Mouse (Mus musculus): ENCODE data around the gene AB124611. TPM values are rescaled to one million over a fixed set of nuclear protein-coding genes. Genes with fewer than 3 reads are reported as not detected.

Gene AB124611
- polyA plus RNA-seq (2017; shearing (Covaris generic)), result 10 to 100 TPM; 24.6 to 59.7 TPM

GRCm38 (mm10) chr9:21525937-21526633 lies at the start of gene AB124611:
TSS of gene AB124611 (plus strand) at chr9:21526176.

GRCm38 (mm10) chr9:21509772-21510688 lies 15.9 kb upstream of the AB124611 start, which contains the start of gene Tmed1:
TSS of gene Tmed1 (minus strand) at chr9:21510252.

GRCm38 (mm10) chr9:21546789-21547074 lies 20.8 kb downstream of the AB124611 start, which contains the start of gene Carm1:
TSS of gene Carm1 (plus strand) at chr9:21546894.

GRCm38 (mm10) chr9:21592703-21593121 lies 66.7 kb downstream of the AB124611 start, which contains the start of the genes Timm29 and Yipf2:
TSS of gene Timm29 (plus strand) at chr9:21592722.
TSS of gene Yipf2 (minus strand) at chr9:21592828.

Other genes with a start within 250 kb of the AB124611 start
- 10 to 100 TPM; 19.0 to 38.8 TPM for gene Kri1, start 238.2 kb upstream of the AB124611 start, polyA plus RNA-seq (2017; shearing (Covaris generic))
- gene Cdkn2d, start 234.8 kb upstream of the AB124611 start, polyA plus RNA-seq (2017; shearing (Covaris generic)), result 100 to 1,000 TPM; 105 to 242 TPM
- gene Ap1m2, start 213.8 kb upstream of the AB124611 start, polyA plus RNA-seq (2017; shearing (Covaris generic)), result 1 to 10 TPM; 1.9 to 2.8 TPM
- gene Slc44a2, start 205.5 kb upstream of the AB124611 start, polyA plus RNA-seq (2017; shearing (Covaris generic)), result 100 to 1,000 TPM; 328 to 350 TPM
- 10 to 100 TPM; 41.5 to 42.0 TPM for gene Ilf3, start 158.3 kb upstream of the AB124611 start, polyA plus RNA-seq (2017; shearing (Covaris generic))
- 10 to 100 TPM; 26.3 to 54.9 TPM for gene Qtrt1, start 114.3 kb upstream of the AB124611 start, polyA plus RNA-seq (2017; shearing (Covaris generic))
- 100 to 1,000 TPM; 192 to 223 TPM for gene Dnm2, start 101.3 kb upstream of the AB124611 start, polyA plus RNA-seq (2017; shearing (Covaris generic))
- 1 to 10 TPM; 2.8 to 4.7 TPM for gene Tmed1, start 15.9 kb upstream of the AB124611 start, polyA plus RNA-seq (2017; shearing (Covaris generic))
- 10 to 100 TPM; 56.7 to 91.6 TPM for gene Carm1, start 20.7 kb downstream of the AB124611 start, polyA plus RNA-seq (2017; shearing (Covaris generic))
- gene Timm29, start 66.5 kb downstream of the AB124611 start, polyA plus RNA-seq (2017; shearing (Covaris generic)), result 10 to 100 TPM; 31.7 to 39.3 TPM
- 10 to 100 TPM; 21.2 to 28.7 TPM for gene Yipf2, start 66.7 kb downstream of the AB124611 start, polyA plus RNA-seq (2017; shearing (Covaris generic))
- gene Smarca4, start 90.0 kb downstream of the AB124611 start, polyA plus RNA-seq (2017; shearing (Covaris generic)), result 10 to 100 TPM; 48.2 to 66.5 TPM
- gene Ldlr, start 197.3 kb downstream of the AB124611 start, polyA plus RNA-seq (2017; shearing (Covaris generic)), result 10 to 100 TPM in 1 of 2 experiments, 1 to 10 TPM in 1; 1.1 to 15.6 TPM
- 10 to 100 TPM; 16.0 to 19.4 TPM for gene Spc24, start 234.1 kb downstream of the AB124611 start, polyA plus RNA-seq (2017; shearing (Covaris generic))

Measured in activated CD4-positive, CD25-positive, alpha-beta regulatory T cell (primary cell).